Mouse (Mus musculus): Measurements from ENCODE around the gene Gnpnat1. TPM values are rescaled to one million over a fixed set of nuclear protein-coding genes. Genes with fewer than 3 reads are reported as not detected.

The Gnpnat1 gene
- total RNA-seq, 4 experiments from 2014 or later: 16.5 to 19.2 (median 18.6) TPM

Small RNA genes within 50 kb of the gene (microRNA-seq; reads per million reads assigned to microRNA genes)
- gene Gm25353: 0 reads per million in 2 experiments

Other genes starting within 250 kb of the Gnpnat1 start
- gene Gpr137c, start 185.2 kb downstream of the Gnpnat1 start, total RNA-seq (2022): 10 to 100 TPM; 30.6 to 37.4 (median 33.5) TPM
- gene Txndc16, start 184.6 kb downstream of the Gnpnat1 start, total RNA-seq (2022): 10 to 100 TPM; 72.4 to 76.6 (median 74.8) TPM
- 10 to 100 TPM; 36.7 to 51.6 (median 40.7) TPM for gene Ero1l, start 86.1 kb downstream of the Gnpnat1 start, total RNA-seq (2022)
- gene Psmc6, start 75.1 kb downstream of the Gnpnat1 start, total RNA-seq (2022): 100 to 1,000 TPM in 2 of 4 experiments, 10 to 100 TPM in 2; 94.9 to 116 (median 98.8) TPM
- 10 to 100 TPM; 13.7 to 20.5 (median 18.9) TPM for gene Styx, start 53.8 kb downstream of the Gnpnat1 start, total RNA-seq (2022)
- 100 to 1,000 TPM in 2 of 4 experiments, 10 to 100 TPM in 2; 88.5 to 113 (median 101) TPM for gene Fermt2, start 125.2 kb upstream of the Gnpnat1 start, total RNA-seq (2022)